Mouse (Mus musculus) CH12.LX (cell line): Measurements from ENCODE around the gene Trmt10a. TPM values are rescaled to one million over a fixed set of nuclear protein-coding genes. Genes with fewer than 3 reads are reported as not detected.
A peak's percentile ranks its signal among the peaks of the same experiment; 100 is the strongest.

Experiments used
- DNase-seq: peaks from one replicate; pipeline ENCODE4 v3.0.0-alpha.2; 2013; ENCODE audit errors: extremely low read depth
- H3K27ac ChIP-seq: 2 replicates; pipeline ENCODE4 v1.5.1; 2012; ENCODE audit warnings: low read depth, mild to moderate bottlenecking, control low read depth, moderate library complexity; ENCODE audit not compliant: insufficient read depth
- H3K27me3 ChIP-seq: replicated peaks from 2 replicates; pipeline ENCODE3; 2012; ENCODE audit warnings: inconsistent platforms
- H3K36me3 ChIP-seq, 2 experiments: replicated peaks in 1 of 2; 2 replicates each; pipeline versions ENCODE3 to v1.6.1; 2012; ENCODE audit warnings: inconsistent platforms in 1 of 2, low read length in 1 of 2, mild to moderate bottlenecking in 1 of 2, mixed read lengths in 1 of 2, moderate library complexity in 1 of 2; ENCODE audit not compliant: control insufficient read depth in 1 of 2, insufficient read depth in 1 of 2
- H3K4me1 ChIP-seq, 2 experiments: 2 replicates each; pipeline ENCODE4 v1.6.1; 2012; ENCODE audit warnings: inconsistent platforms in 1 of 2, moderate library complexity in 1 of 2; ENCODE audit not compliant: insufficient read depth in 2 of 2, control insufficient read depth in 1 of 2
- H3K4me2 ChIP-seq: 2 replicates; pipeline ENCODE4 v1.6.1; 2012; ENCODE audit warnings: low read depth, mild to moderate bottlenecking, control low read depth; ENCODE audit not compliant: poor library complexity, insufficient read depth, severe bottlenecking
- H3K4me3 ChIP-seq, 3 experiments: fragments of 150-350 bp in 1 of 3; sonication (generic) in 1 of 3; replicated peaks in 1 of 3; 2 replicates each; pipeline versions ENCODE3 to v1.5.1; 2011 to 2012; ENCODE audit warnings: low read depth in 2 of 3, low read length in 2 of 3, mild to moderate bottlenecking in 2 of 3, moderate library complexity in 2 of 3, control low read depth in 1 of 3, improper control_type of control experiment in 1 of 3, inconsistent platforms in 1 of 3, mixed read lengths in 1 of 3; ENCODE audit not compliant: poor library complexity in 1 of 3
- H3K79me2 ChIP-seq: replicated peaks from 2 replicates; pipeline ENCODE4 v1.6.1; 2012; ENCODE audit warnings: mild to moderate bottlenecking, moderate library complexity; ENCODE audit not compliant: control insufficient read depth, poor library complexity, insufficient read depth, severe bottlenecking; ENCODE audit errors: extremely low read depth
- H3K9ac ChIP-seq: 2 replicates; pipeline ENCODE4 v1.6.1; 2012; ENCODE audit warnings: low read depth, mild to moderate bottlenecking, control low read depth, moderate library complexity; ENCODE audit not compliant: insufficient read depth
- H3K9me3 ChIP-seq: replicated peaks from 2 replicates; pipeline ENCODE3; 2012; ENCODE audit warnings: low read length, inconsistent platforms, mixed read lengths
- CHD2 ChIP-seq: IDR thresholded peaks from 2 replicates; pipeline ENCODE4 v1.6.1; 2011; ENCODE audit warnings: low read length, improper control_type of control experiment
- CTCF ChIP-seq, 2 experiments: IDR thresholded peaks in 1 of 2; conservative IDR thresholded peaks in 1 of 2; 2 replicates each; pipeline ENCODE4 v1.5.1; 2011 to 2012; ENCODE audit warnings: low read depth in 2 of 2, low read length in 2 of 2, improper control_type of control experiment in 1 of 2, inconsistent platforms in 1 of 2, mild to moderate bottlenecking in 1 of 2, moderate library complexity in 1 of 2
- ELF1 ChIP-seq: IDR thresholded peaks from 2 replicates; pipeline ENCODE4 v1.6.1; 2014; ENCODE audit warnings: low read depth, mild to moderate bottlenecking, inconsistent platforms, low read length, improper control_type of control experiment
- EP300 ChIP-seq: IDR thresholded peaks from 2 replicates; pipeline ENCODE4 v1.6.1; 2011; ENCODE audit warnings: low read length, improper control_type of control experiment
- HCFC1 ChIP-seq: IDR thresholded peaks from 2 replicates; pipeline ENCODE4 v1.6.1; 2012; ENCODE audit warnings: low read depth, mild to moderate bottlenecking, inconsistent platforms, low read length, improper control_type of control experiment
- IRF4 ChIP-seq: IDR thresholded peaks from 2 replicates; pipeline ENCODE4 v1.6.1; 2014; ENCODE audit warnings: low read depth, mild to moderate bottlenecking, inconsistent platforms, low read length, improper control_type of control experiment
- JUN ChIP-seq: IDR thresholded peaks from 2 replicates; pipeline ENCODE4 v1.6.1; 2011; ENCODE audit warnings: low read depth, mild to moderate bottlenecking, low read length, improper control_type of control experiment, moderate library complexity; ENCODE audit not compliant: insufficient read depth
- KAT2A ChIP-seq: IDR thresholded peaks from 2 replicates; pipeline ENCODE4 v1.6.1; 2012; ENCODE audit warnings: low read length, improper control_type of control experiment, inconsistent platforms; ENCODE audit not compliant: insufficient replicate concordance
- MAFK ChIP-seq: IDR thresholded peaks from 2 replicates; pipeline ENCODE4 v1.6.1; 2011; ENCODE audit warnings: low read length, improper control_type of control experiment; ENCODE audit not compliant: insufficient replicate concordance
- MAX ChIP-seq: IDR thresholded peaks from 2 replicates; pipeline ENCODE4 v1.6.1; 2011; ENCODE audit warnings: low read length, improper control_type of control experiment
- MAZ ChIP-seq: IDR thresholded peaks from 2 replicates; pipeline ENCODE4 v1.6.1; 2012; ENCODE audit warnings: low read depth, mild to moderate bottlenecking, inconsistent platforms, low read length, improper control_type of control experiment, moderate library complexity
- MYC ChIP-seq: IDR thresholded peaks from 2 replicates; pipeline ENCODE4 v1.6.1; 2011; ENCODE audit warnings: low read depth, mild to moderate bottlenecking, improper control_type of control experiment, low read length
- NELFE ChIP-seq: IDR thresholded peaks from 2 replicates; pipeline ENCODE4 v1.6.1; 2011; ENCODE audit warnings: low read depth, low read length, improper control_type of control experiment
- PAX5 ChIP-seq: IDR thresholded peaks from 2 replicates; pipeline ENCODE4 v1.6.1; 2012; ENCODE audit warnings: low read length, inconsistent platforms, mixed read lengths
- POLR2A ChIP-seq: IDR thresholded peaks from 2 replicates; pipeline ENCODE4 v1.6.1; 2011; ENCODE audit warnings: low read depth, mild to moderate bottlenecking, improper control_type of control experiment, low read length
- RCOR1 ChIP-seq: conservative IDR thresholded peaks from 2 replicates; pipeline ENCODE4 v1.6.1; 2012; ENCODE audit warnings: low read depth, mild to moderate bottlenecking, inconsistent platforms, low read length, improper control_type of control experiment
- SMC3 ChIP-seq: IDR thresholded peaks from 2 replicates; pipeline ENCODE4 v1.6.1; 2011; ENCODE audit warnings: low read depth, low read length, improper control_type of control experiment
- TBP ChIP-seq: conservative IDR thresholded peaks from 2 replicates; pipeline ENCODE4 v1.6.1; 2011; ENCODE audit warnings: low read depth, low read length, improper control_type of control experiment
- UBTF ChIP-seq: IDR thresholded peaks from 2 replicates; pipeline ENCODE4 v1.6.1; 2012; ENCODE audit warnings: low read depth, mild to moderate bottlenecking, inconsistent platforms, low read length, improper control_type of control experiment, moderate library complexity
- USF1 ChIP-seq: IDR thresholded peaks from 2 replicates; pipeline ENCODE4 v1.6.1; 2014; ENCODE audit warnings: low read depth, mild to moderate bottlenecking, inconsistent platforms, low read length, improper control_type of control experiment
- USF2 ChIP-seq: conservative IDR thresholded peaks from 2 replicates; pipeline ENCODE4 v1.6.1; 2011; ENCODE audit warnings: low read depth, low read length, improper control_type of control experiment
- ZKSCAN1 ChIP-seq: IDR thresholded peaks from 2 replicates; pipeline ENCODE4 v1.6.1; 2012; ENCODE audit warnings: low read depth, inconsistent platforms, low read length, improper control_type of control experiment, borderline replicate concordance
- ZMIZ1 ChIP-seq: IDR thresholded peaks from 2 replicates; pipeline ENCODE4 v1.6.1; 2012; ENCODE audit warnings: low read depth, mild to moderate bottlenecking, inconsistent platforms, low read length, improper control_type of control experiment
- dilution Hi-C: fragments of 300-500 bp; cut with MboI; formaldehyde crosslinking; loops from 2 replicates; pipeline ENCODE4 v1.14.3; 2020; ENCODE audit warnings: low sequenced_read_pairs; ENCODE audit not compliant: extremely low pct_unique_long_range_greater_than_20kb, extremely low pct_ligation_motif_present
- in situ Hi-C: fragments of 300-500 bp; cut with MboI; formaldehyde crosslinking; loops from 3 replicates; pipeline ENCODE4 v1.14.3; 2019; ENCODE audit warnings: low sequenced_read_pairs, low pct_ligation_motif_present, low pct_unique_long_range_greater_than_20kb, mixed read lengths
- polyA plus RNA-seq: library from polyadenylated mRNA; unstranded; fragments of >175 nt; gene quantifications from 2 replicates; pipeline ENCODE4 v1.2.1, GENCODE M21; 2012; ENCODE audit warnings: low read depth; ENCODE audit not compliant: insufficient read length
- total RNA-seq, 2 experiments: library from RNA; depleted of rRNA; stranded (reverse); fragments of 300-350 nt in 1 of 2; fragments of >200 nt in 1 of 2; gene quantifications; 2 replicates each; pipeline ENCODE4 v1.2.3; 2012 to 2014

Trmt10a gene
- total and polyA plus RNA-seq, 3 experiments = 31.6 to 65.7 (median 38.0) TPM

DNA sequence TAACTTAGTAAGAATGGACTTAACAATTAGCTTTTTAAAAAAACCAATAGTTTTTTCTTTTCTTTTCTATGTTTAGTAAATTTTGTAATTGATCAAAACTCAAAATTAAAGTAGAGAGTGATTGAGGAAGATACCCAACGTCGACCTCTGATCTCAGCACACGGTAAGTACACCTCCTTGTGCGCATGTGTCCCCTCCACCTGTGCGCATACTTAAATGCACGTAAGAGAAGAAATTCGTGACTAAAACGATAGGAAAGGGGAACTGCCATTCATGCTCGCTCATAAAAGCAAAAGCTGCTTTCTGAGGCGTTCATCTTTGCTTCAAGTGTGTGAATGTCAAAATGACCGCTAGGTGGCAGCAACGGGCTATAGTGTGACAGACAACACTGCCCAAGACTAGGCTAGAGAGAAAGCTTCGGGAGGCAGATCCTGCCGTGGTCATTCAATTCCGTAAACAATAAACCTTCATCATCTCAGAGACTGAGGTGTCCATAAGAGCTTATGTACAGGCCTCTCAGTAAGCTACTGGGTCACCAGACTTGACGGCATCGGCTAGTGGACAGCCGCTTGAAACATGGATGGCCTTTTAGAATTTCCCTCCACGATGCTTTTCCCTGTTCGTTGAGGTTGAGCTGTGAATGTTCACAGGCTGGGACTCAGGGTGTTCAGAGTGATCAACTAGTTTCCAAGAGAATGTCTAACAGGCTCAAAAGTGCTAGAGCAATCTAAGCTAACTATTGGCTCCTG lies 54.9 kb downstream of the Trmt10a start (continued):
- TF ChIP-seq MAFK (no peak), CHD2 (no peak), HCFC1 (no peak), JUN (no peak), ZMIZ1 (no peak), PAX5 (no peak), USF2 (no peak), NELFE (peak; percentile 21; the same call in 1 of the 2 replicates), SMC3 (peak; percentile 96), RCOR1 (no peak), ELF1 (peak; percentile 42; the same call in 1 of the 2 replicates), USF1 (no peak), TBP (no peak), MYC (peak; percentile 81), KAT2A (no peak), UBTF (no peak), MAZ (no peak)

DNA sequence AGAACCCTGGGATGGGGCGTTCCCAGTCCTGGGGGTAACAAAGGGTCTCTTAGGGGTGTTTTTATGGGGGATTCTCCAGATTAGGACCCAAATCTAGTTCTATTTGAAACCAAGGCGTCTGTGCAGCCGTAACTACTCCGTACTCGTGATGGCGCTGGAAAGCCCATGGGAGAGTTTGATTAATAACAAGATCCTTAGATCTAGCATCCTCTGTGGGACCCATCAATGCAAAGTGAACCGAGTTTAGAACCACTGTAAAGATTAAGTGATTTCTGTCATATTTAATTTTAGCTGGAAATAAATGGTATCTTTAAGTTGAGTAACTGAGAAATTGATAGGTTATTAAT lies 55.4 kb downstream of the Trmt10a start:
- no peak for DNase-seq
- no peak overlapping the region for H3K9ac ChIP-seq
- H3K27me3 ChIP-seq = peaks cover 2% of the 10 kb centered on the region
- H3K9me3 ChIP-seq = no peaks in the 10 kb centered on the region
- in situ Hi-C loops = loop anchor here (10.0 kb wide), 1 partner anchor 236 kb away; no protein-coding TSS in a partner anchor
- H3K4me2 ChIP-seq = peak overlapping the region; percentile 94
- no peaks in the 10 kb centered on the region for H3K36me3 ChIP-seq
- no peaks in the 10 kb centered on the region for H3K79me2 ChIP-seq
- TF ChIP-seq ZMIZ1 (no peak), EP300 (no peak), CHD2 (no peak), USF1 (no peak), ELF1 (no peak), ZKSCAN1 (no peak), TBP (no peak), CTCF (conservative IDR thresholded peaks at IDR 0.05 in 1 of 2, IDR thresholded peaks at IDR 0.05 in 1 of 2; ENCODE audit: low read depth in 2 of 2, low read length in 2 of 2) (no peak), HCFC1 (no peak), MAX (no peak), POLR2A (no peak), IRF4 (no peak), SMC3 (no peak)
- TF ChIP-seq, all 38 proteins: peak for 0
- Histone ChIP-seq H3K27ac (no peak overlapping the region), H3K4me3 (no peak overlapping the region), H3K4me1 (peaks cover 6 to 14% of the 10 kb centered on the region in 2 experiments)
- dilution Hi-C loops = no loop called here
